Mouse (Mus musculus): ENCODE measurements around the gene 2210016L21Rik. TPM values are rescaled to one million over a fixed set of nuclear protein-coding genes. Genes with fewer than 3 reads are reported as not detected.

Gene 2210016L21Rik
- polyA plus RNA-seq, 1 experiment from 2014 or later, result 53.0 TPM

DNA sequence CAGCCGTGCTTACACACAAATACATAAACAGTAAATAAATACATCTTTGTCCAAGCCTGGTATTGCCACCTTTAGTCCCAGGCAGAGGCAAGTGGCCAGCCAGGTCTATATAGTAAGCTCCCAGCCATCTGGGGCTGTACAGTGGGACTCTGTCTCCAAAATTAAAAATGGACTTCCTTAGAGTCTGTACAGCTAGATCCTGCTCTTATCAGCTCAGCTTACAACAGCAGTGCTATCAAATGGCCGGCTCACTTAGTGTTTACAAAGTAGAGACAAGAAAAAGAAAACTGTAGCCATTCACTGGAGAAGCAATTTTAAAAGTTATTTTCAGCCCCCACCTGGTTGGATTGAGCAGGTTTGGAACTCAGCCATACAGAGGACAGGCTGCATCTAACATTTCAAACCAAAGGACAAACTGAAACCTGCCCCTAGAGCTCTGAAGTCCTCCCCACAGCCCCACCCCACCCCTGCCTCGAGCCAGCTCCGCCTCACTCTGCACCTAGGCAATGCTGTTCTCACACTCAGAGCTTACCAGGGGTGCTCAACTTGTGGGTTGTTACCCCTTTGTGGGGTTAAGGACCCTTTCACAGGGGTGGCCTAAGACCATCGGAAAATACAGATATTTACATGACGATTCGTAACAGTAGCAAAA is 22.5 kb downstream of the 2210016L21Rik start:
- TF ChIP-seq CTCF (IDR thresholded peaks at IDR 0.05), result no peak
- POLR2A ChIA-PET, result no interaction called here
- in situ Hi-C loops (cut with MboI; ENCODE audit: low pct_unique_long_range_greater_than_20kb), result no loop called here

GRCm38 (mm10) chr5:114964967-114965898 is 23.3 kb downstream of the 2210016L21Rik start:
- no peak for TF ChIP-seq CTCF (IDR thresholded peaks at IDR 0.05)
- H3K27me3 ChIP-seq, result no peaks in the 10 kb centered on the region
- POLR2A ChIA-PET, result interaction anchor here (0.6 kb wide), 1 partner anchor 275 kb away, joined by 4 read pairs; no protein-coding TSS in a partner anchor

More for the DNA sequence above, 22.5 kb downstream of the 2210016L21Rik start:
- CTCF ChIA-PET, result no interaction called here
- DNase-seq (ENCODE audit: low read depth, low spot score), result no peak
- no peak for ATAC-seq
- H3K27me3 ChIP-seq, result no peaks in the 10 kb centered on the region

GRCm38 (mm10) chr5:114967523-114968268 is 25.7 kb downstream of the 2210016L21Rik start:
- ATAC-seq, result peak; percentile 48
- no peak for DNase-seq (ENCODE audit: low read depth, low spot score)
- ChIA-PET POLR2A (interaction anchor here (0.6 kb wide), 1 partner anchor 303 kb away, joined by 4 read pairs; no protein-coding TSS in a partner anchor), CTCF (interaction anchor here (0.9 to 2.2 kb wide), 3 partner anchors 11 to 18 kb away, joined by 3 to 12 read pairs (median 3); no protein-coding TSS in a partner anchor)
- no peaks in the 10 kb centered on the region for H3K27me3 ChIP-seq
- TF ChIP-seq CTCF (IDR thresholded peaks at IDR 0.05), result no peak
- in situ Hi-C loops (cut with MboI; ENCODE audit: low pct_unique_long_range_greater_than_20kb), result no loop called here

More at GRCm38 (mm10) chr5:114964967-114965898, 23.3 kb downstream of the 2210016L21Rik start:
- in situ Hi-C loops (cut with MboI; ENCODE audit: low pct_unique_long_range_greater_than_20kb), result no loop called here
- DNase-seq (ENCODE audit: low read depth, low spot score), result no peak
- no peak for ATAC-seq
- CTCF ChIA-PET, result interaction anchor here (1.2 kb wide), 1 partner anchor 12 kb away, joined by 3 read pairs; no protein-coding TSS in a partner anchor

DNA sequence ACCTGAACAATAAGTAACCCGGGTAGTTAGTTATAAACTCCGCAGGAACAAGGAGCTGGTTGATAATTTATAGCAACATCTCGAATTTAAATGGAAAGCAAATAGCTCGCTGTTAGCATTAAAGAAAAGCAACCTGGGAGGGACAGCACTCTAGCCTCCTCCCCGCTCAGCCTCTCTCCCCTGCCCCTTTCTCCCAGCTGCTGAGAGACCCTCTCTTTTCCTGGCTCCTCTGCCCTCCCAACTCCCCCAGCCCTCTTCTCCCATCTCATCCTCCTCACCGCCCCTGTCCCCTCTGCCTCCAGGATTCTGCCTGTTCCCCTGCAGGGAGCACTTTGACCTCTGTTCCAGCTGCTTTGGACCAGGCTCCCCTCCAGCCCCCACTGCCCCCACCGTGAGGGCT is 26.7 kb downstream of the 2210016L21Rik start:
- CTCF ChIA-PET, result interaction anchor here (0.9 to 2.2 kb wide), 3 partner anchors 10 to 19 kb away, joined by 3 to 12 read pairs (median 3); no protein-coding TSS in a partner anchor
- TF ChIP-seq CTCF (IDR thresholded peaks at IDR 0.05), result no peak
- no peak for ATAC-seq
- no peaks in the 10 kb centered on the region for H3K27me3 ChIP-seq
- POLR2A ChIA-PET, result no interaction called here
- in situ Hi-C loops (cut with MboI; ENCODE audit: low pct_unique_long_range_greater_than_20kb), result no loop called here
- DNase-seq (ENCODE audit: low read depth, low spot score), result no peak

- in situ Hi-C loops (cut with MboI; ENCODE audit: low pct_unique_long_range_greater_than_20kb), result no loop called here
- DNase-seq (ENCODE audit: low read depth, low spot score) (no peak), ATAC-seq (no peak)
- POLR2A ChIA-PET, result no interaction called here
- CTCF ChIA-PET, result interaction anchor here (2.2 kb wide), 1 partner anchor 9 kb away, joined by 12 read pairs; no protein-coding TSS in a partner anchor
- no peak for TF ChIP-seq CTCF (IDR thresholded peaks at IDR 0.05)
- H3K27me3 ChIP-seq, result no peaks in the 10 kb centered on the region
Measured at GRCm38 (mm10) chr5:114969064-114969463, 27.1 kb downstream of the 2210016L21Rik start.

- ChIA-PET POLR2A (no interaction called here), CTCF (interaction anchor here (2.2 kb wide), 1 partner anchor 9 kb away, joined by 12 read pairs; no protein-coding TSS in a partner anchor)
- no peak for TF ChIP-seq CTCF (IDR thresholded peaks at IDR 0.05)
- in situ Hi-C loops (cut with MboI; ENCODE audit: low pct_unique_long_range_greater_than_20kb), result no loop called here
- ATAC-seq (no peak), DNase-seq (ENCODE audit: low read depth, low spot score) (no peak)
- no peaks in the 10 kb centered on the region for H3K27me3 ChIP-seq
Measured at GRCm38 (mm10) chr5:114969609-114970215, 27.8 kb downstream of the 2210016L21Rik start.

DNA sequence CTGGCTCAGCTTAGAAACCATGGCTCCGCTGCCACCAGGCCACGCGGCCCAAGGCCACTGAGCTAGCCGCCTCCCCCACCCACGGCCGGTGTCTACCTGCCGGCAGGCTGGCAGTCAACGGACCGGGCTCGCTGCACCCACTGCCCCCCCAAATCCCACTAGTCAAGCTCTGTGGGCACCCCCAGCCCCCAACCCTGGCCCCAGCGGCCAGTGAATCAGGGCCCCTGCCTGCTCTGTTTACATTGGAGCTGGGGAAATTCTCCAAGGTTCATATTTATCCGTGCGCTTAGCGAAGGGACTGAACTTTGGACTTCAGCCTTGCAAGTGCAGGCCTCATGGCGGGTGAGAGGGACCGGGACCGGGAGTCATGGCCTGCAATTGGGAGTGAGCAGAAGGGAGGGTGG is 28.9 kb downstream of the 2210016L21Rik start, which contains the start of gene Hnf1a:
TSS of gene Hnf1a (minus strand) at position 271 of the 404 bp plus-strand sequence.
- ATAC-seq (no peak), DNase-seq (ENCODE audit: low read depth, low spot score) (no peak)
- POLR2A ChIA-PET, result no interaction called here
- CTCF ChIA-PET, result no interaction called here
- in situ Hi-C loops (cut with MboI; ENCODE audit: low pct_unique_long_range_greater_than_20kb), result no loop called here
- no peak for TF ChIP-seq CTCF (IDR thresholded peaks at IDR 0.05)
- no peaks in the 10 kb centered on the region for H3K27me3 ChIP-seq

- ATAC-seq (no peak), DNase-seq (ENCODE audit: low read depth, low spot score) (no peak)
- ChIA-PET CTCF (no interaction called here), POLR2A (no interaction called here)
- H3K27me3 ChIP-seq, result no peaks in the 10 kb centered on the region
- in situ Hi-C loops (cut with MboI; ENCODE audit: low pct_unique_long_range_greater_than_20kb), result no loop called here
- TF ChIP-seq CTCF (IDR thresholded peaks at IDR 0.05), result no peak
Measured at GRCm38 (mm10) chr5:114972201-114972600, 30.2 kb downstream of the 2210016L21Rik start.

DNA sequence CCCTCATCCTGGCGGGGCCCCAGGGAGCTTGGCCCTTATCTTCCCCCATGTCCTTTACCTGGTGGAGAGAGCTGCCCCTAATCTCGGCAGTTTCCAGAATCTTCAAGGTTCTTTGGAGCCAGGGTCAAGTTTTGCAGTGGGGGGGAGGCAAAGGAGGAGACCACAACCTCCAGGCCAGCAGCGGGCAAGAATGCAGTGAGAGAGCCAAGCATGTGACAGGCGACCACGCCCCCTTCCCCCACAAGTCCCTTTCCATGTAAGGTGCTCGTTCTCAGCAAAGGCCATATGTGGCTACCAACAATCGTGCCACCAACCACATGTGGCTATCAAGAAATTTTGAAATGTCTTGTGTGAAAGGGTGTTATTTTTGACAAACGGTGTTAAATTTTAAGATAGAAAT is 31.2 kb downstream of the 2210016L21Rik start:
- DNase-seq (ENCODE audit: low read depth, low spot score), result no peak
- ChIA-PET POLR2A (no interaction called here), CTCF (no interaction called here)
- no peak for ATAC-seq
- no peaks in the 10 kb centered on the region for H3K27me3 ChIP-seq
- in situ Hi-C loops (cut with MboI; ENCODE audit: low pct_unique_long_range_greater_than_20kb), result no loop called here
- no peak for TF ChIP-seq CTCF (IDR thresholded peaks at IDR 0.05)
